23 mouse cellular contexts compared by ENCODE assay signal in the genomic region with DNA sequence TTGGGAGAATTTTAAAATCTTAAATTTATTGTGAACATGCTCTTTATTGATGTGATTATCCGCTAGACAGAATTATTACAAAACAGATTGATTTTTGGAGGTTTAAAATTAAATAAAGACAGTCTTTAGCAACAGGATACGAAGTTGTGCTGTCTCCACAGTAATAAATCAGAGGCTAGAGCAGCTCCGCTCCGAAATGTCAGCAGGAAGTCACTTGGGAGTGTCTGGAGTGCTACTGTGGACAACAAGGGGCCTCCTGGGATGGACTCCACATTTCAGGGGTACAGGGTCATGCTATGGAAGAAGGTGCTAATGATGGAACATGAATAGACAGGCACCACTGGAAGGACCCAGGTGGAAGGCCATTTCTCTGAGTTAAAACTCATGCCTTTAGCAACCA.
"Had no signal": no experiment of that assay in that cellular context is flagged by ENCODE, and none has a peak within 500 bp of the region (broad histone marks: within the 10 kb centered on the region; RNA-seq: fewer than 3 reads in every experiment).

No protein-coding gene starts in this region.

- H3K4me1 ChIP-seq: heart, embryonic 10.5 days; heart, embryonic 13.5 days; heart, embryonic 15.5 days; limb, embryonic 15.5 days; liver, embryonic 12.5 days had no signal

- H3K9me3 ChIP-seq: heart, embryonic 10.5 days; heart, embryonic 13.5 days; heart, embryonic 15.5 days; hindbrain, embryonic 13.5 days; hindbrain, embryonic 15.5 days; limb, embryonic 13.5 days; limb, embryonic 15.5 days; liver, embryonic 12.5 days had no signal

- H3K4me3 ChIP-seq: heart, embryonic 10.5 days; heart, embryonic 13.5 days; heart, embryonic 15.5 days; hindbrain, embryonic 13.5 days; hindbrain, embryonic 15.5 days; limb, embryonic 13.5 days; limb, embryonic 15.5 days; liver, embryonic 12.5 days had no signal

- H3K27me3 ChIP-seq: heart, embryonic 13.5 days; heart, embryonic 15.5 days; hindbrain, embryonic 13.5 days; hindbrain, embryonic 15.5 days; limb, embryonic 13.5 days; limb, embryonic 15.5 days; liver, embryonic 12.5 days had no signal

- ATAC-seq: hindbrain, postnatal 0 days; intestine, embryonic 16.5 days; liver, embryonic 12.5 days had no signal

- H3K27ac ChIP-seq: heart, embryonic 10.5 days; heart, embryonic 13.5 days; heart, embryonic 15.5 days; hindbrain, embryonic 15.5 days; hindbrain, postnatal 0 days; limb, embryonic 13.5 days; limb, embryonic 15.5 days; liver, embryonic 12.5 days; liver, embryonic 14.5 days had no signal

- H3K4me2 ChIP-seq: heart, embryonic 13.5 days; heart, embryonic 15.5 days; hindbrain, embryonic 13.5 days; hindbrain, embryonic 15.5 days; limb, embryonic 13.5 days; limb, embryonic 15.5 days; liver, embryonic 12.5 days had no signal

- H3K36me3 ChIP-seq: heart, embryonic 10.5 days; heart, embryonic 13.5 days; heart, embryonic 15.5 days; hindbrain, embryonic 13.5 days; hindbrain, embryonic 15.5 days; limb, embryonic 13.5 days; limb, embryonic 15.5 days; liver, embryonic 12.5 days had no signal

- DNase-seq: gastrocnemius, postnatal 14 days; gastrocnemius, postnatal 36 days; heart, adult 18-20 months; heart, postnatal 14 days; heart, postnatal 36 days; kidney, adult 11 months; kidney, adult 2 months; kidney, adult 9 months; kidney, postnatal 10 days; kidney, postnatal 36 days; layer of hippocampus, postnatal 36 days; left cerebral cortex, postnatal 4 days had no signal

- H3K9ac ChIP-seq: heart, embryonic 13.5 days; heart, embryonic 15.5 days; hindbrain, embryonic 13.5 days; hindbrain, embryonic 15.5 days; limb, embryonic 13.5 days; limb, embryonic 15.5 days; liver, embryonic 12.5 days; liver, embryonic 14.5 days had no signal
